Mouse (Mus musculus): ENCODE results near the gene Fam110a.

GRCm38 (mm10) chr2:151953665-151954064 lies 26.4 kb downstream of the Fam110a start:
- no peak for TF ChIP-seq CTCF (IDR thresholded peaks at IDR 0.05; ENCODE audit: borderline replicate concordance, insufficient read depth, low read depth, low read length)
- no peak for TF ChIP-seq POLR2A (IDR thresholded peaks at IDR 0.05; ENCODE audit: borderline replicate concordance, insufficient read depth, low read length)

All from cerebellum, adult 2 months (tissue).